Mouse (Mus musculus) thymus, adult 2 months (tissue): Measurements from ENCODE around the gene Kirrel3.

Source experiments
- CTCF ChIP-seq: fragments of 200-500 bp; IDR thresholded peaks from 2 replicates; pipeline ENCODE4 v1.5.1; 2012; ENCODE audit warnings: mild to moderate bottlenecking, control low read depth, low read length, moderate library complexity, borderline replicate concordance; ENCODE audit not compliant: control insufficient read depth, poor library complexity, insufficient read depth; ENCODE audit errors: extremely low read depth
- POLR2A ChIP-seq: fragments of 200-500 bp; IDR thresholded peaks from 2 replicates; pipeline ENCODE4 v1.6.1; 2012; ENCODE audit warnings: mild to moderate bottlenecking, low read length, control low read depth, moderate library complexity; ENCODE audit not compliant: control insufficient read depth, poor library complexity, insufficient read depth; ENCODE audit errors: extremely low read depth

DNA sequence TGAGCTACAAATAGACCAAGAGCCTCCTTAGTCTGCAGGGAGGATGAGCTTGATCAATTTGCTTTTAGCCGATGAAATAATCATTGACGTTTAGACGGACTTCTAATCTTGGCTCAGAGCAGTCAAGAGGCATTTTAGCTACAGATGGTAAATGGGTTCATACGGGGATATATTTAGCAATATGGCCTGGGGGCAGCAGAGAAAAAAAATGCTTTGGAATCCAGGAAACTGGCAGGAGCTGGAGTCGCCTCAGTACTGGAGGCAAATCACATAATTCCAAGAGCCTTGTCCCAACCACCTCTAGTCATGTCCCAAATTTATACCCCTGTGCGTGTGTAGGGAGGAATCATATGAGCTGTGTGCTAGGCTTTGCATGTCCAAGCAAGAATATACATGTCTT, 132.4 kb downstream of the Kirrel3 start:
- TF ChIP-seq POLR2A (no peak), CTCF (no peak)
